Mouse (Mus musculus): Measurements from ENCODE around the gene Ptpro.

- TF ChIP-seq CTCF (conservative IDR thresholded peaks at IDR 0.05; ENCODE audit: low read length) = no peak
- no peak for TF ChIP-seq NANOG (IDR thresholded peaks at IDR 0.05; ENCODE audit: borderline replicate concordance, low read length)
- no peak for TF ChIP-seq POU5F1 (IDR thresholded peaks at IDR 0.05; ENCODE audit: borderline replicate concordance, low read length)
Observed at GRCm38 (mm10) chr6:137252194-137252886, at the start of gene Ptpro.

All from E14TG2a.4 (cell line).